Mouse (Mus musculus) bone marrow, adult 2 months (tissue): ENCODE measurements around the gene Btbd6. TPM values are rescaled to one million over a fixed set of nuclear protein-coding genes. Genes with fewer than 3 reads are reported as not detected.

ENCODE experiments used
- H3K27ac ChIP-seq: fragments of 200-500 bp; 2 replicates; pipeline ENCODE4 v1.5.1; 2012; ENCODE audit warnings: low read depth, mild to moderate bottlenecking, control low read depth, inconsistent platforms, low read length; ENCODE audit not compliant: control insufficient read depth, poor library complexity, insufficient read depth
- H3K4me1 ChIP-seq: fragments of 200-500 bp; 2 replicates; pipeline ENCODE4 v1.6.1; 2011; ENCODE audit warnings: low read length; ENCODE audit not compliant: control insufficient read depth, insufficient read depth
- H3K4me3 ChIP-seq: fragments of 200-500 bp; replicated peaks from 2 replicates; pipeline ENCODE3; 2011; ENCODE audit warnings: mild to moderate bottlenecking, low read depth, low read length, control low read depth; ENCODE audit not compliant: control insufficient read depth
- CTCF ChIP-seq: fragments of 200-500 bp; IDR thresholded peaks from 2 replicates; pipeline ENCODE4 v1.5.1; 2011; ENCODE audit warnings: low read length, control low read depth; ENCODE audit not compliant: control insufficient read depth, insufficient read depth
- POLR2A ChIP-seq: fragments of 200-500 bp; IDR thresholded peaks from 2 replicates; pipeline ENCODE4 v1.6.1; 2011; ENCODE audit warnings: low read depth, mild to moderate bottlenecking, control low read depth, low read length, borderline replicate concordance; ENCODE audit not compliant: control insufficient read depth
- WGBS: fragments of 180-500 bp; shearing (Covaris S2); methylation state at CpG from one replicate; pipeline ENCODE4 v1.1.7; 2018; 5-methylcytosine and 5-hydroxymethylcytosine counted together
- polyA plus RNA-seq: library from polyadenylated mRNA; stranded (reverse); fragments of >200 nt; gene quantifications from 2 replicates; pipeline ENCODE4 v1.2.4, GENCODE M21; 2011; ENCODE audit warnings: low replicate concordance; ENCODE audit not compliant: missing spikeins, insufficient read depth, insufficient read length

The Btbd6 gene
- polyA plus RNA-seq, 1 experiment: 6.3 TPM

DNA sequence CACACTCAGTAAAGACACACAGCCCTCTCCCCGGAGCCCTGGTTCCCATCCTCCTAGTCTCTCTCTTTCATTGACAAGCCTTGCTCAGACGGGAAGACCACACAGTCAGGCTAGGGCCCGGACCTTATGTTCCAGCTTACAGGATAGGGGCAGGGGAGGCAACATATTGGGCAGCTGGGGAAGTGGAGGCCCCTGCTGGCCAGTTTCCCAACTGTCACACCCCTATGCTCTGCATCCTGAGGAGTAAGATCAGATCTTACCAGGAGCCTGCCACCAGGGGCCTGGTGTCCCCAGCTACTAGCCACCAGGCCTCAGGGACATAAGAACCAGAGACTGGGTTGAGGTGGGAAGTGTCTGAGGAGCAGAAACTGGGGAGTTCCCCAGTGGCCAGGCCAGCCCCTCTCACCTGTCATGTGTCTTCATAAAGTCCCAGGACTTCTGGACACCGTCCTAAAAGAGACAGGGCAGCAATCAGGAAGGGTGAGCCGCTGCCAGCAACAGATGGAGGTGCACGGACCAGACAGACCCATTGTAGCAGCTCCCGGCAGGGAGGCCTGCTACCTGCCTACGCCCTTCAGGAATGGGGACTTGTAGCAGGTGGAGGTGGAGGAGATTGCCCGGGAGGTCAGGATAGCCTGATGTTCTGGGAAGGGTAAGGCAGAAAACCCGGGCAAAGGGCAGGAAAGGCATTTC lies 37.3 kb upstream of the Btbd6 start:
- Histone ChIP-seq H3K27ac (no peak overlapping the region), H3K4me3 (no peak overlapping the region), H3K4me1 (no peaks in the 10 kb centered on the region; the same call in 1 of the 2 replicates)
- 71% methylated on average over 10 of the region's 10 CpGs for WGBS
- TF ChIP-seq CTCF (peak; percentile 13; the same call in 1 of the 2 replicates), POLR2A (no peak)

DNA sequence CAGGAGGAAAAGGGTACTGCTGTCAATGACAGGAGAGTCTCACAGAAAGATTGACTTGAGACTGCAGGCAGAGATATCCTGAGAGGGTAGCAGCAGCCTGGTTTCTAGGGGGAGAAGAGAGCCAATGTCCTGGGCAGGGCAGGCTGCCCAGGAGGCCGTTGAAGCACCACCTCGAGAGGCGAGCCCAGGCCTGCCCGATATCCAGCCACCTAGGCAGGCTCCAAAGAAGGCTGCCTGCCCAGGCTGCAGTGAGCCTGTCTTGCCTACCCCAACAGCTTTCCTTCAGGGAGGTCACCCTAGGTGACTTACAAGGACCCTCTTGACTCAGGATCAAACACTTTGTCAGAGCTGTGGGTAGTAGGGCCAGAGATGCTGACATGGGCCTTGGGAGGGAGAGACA lies 36.0 kb upstream of the Btbd6 start:
- WGBS: 92% methylated on average over 4 of the region's 4 CpGs
- no peak for TF ChIP-seq POLR2A
- H3K27ac ChIP-seq: no peak overlapping the region
- no peaks in the 10 kb centered on the region; the same call in 1 of the 2 replicates for H3K4me1 ChIP-seq
- no peak overlapping the region for H3K4me3 ChIP-seq

DNA sequence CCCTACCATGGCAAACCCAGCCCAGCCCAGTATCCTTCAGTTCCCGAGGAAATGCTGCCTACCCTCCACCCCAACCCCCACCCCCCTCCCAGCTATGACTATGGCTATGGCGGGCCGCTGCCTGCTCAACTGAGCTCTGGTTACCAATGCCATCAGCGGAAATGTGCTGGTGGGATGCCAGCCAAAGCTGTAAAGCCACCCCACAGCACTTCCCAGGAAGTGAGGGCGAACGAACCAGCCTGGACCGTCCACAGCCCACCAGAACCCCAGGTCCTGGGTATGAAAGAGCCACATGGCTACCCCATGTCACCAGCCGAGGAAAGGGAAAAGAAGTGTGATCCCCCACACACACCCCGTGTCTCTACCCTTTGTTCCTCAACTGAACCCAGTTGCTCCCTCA lies 35.6 kb upstream of the Btbd6 start:
- TF ChIP-seq POLR2A: no peak
- WGBS: 73% methylated on average over 9 of the region's 9 CpGs
- no peaks in the 10 kb centered on the region; the same call in 1 of the 2 replicates for H3K4me1 ChIP-seq
- H3K4me3 ChIP-seq: no peak overlapping the region
- no peak overlapping the region for H3K27ac ChIP-seq

DNA sequence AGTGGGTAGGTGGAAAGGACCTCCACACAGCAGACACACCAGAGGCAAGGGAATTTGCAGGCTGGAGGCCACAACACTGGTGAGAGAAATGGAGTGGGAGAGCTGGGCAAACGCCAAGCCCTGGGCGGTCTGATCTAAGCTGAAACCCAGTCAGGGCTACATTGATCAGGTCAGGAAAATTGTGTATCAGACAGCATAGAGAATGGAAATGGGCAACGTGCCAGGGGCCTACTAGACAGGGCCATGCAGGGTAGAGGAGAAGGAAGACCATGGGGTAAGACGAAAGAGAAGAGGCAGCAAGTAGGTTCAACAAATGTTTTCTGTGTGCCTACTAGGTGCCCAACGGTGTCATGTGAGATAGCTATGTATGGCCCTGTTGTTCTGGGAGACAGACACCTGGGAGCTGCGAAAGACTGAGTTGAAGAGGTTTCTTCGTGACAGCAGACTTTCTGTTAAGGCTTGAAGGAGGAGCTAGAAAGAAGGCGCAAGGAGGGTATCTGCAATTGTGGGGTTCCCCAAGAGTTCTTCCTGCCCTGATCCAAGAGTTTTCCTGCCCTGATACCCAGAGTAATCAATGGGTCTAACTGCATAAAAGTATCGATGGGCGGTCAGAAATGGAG lies 35.0 kb upstream of the Btbd6 start:
- H3K4me3 ChIP-seq: peak overlapping the region; percentile 99
- H3K27ac ChIP-seq: no peak overlapping the region
- no peaks in the 10 kb centered on the region; the same call in 1 of the 2 replicates for H3K4me1 ChIP-seq
- TF ChIP-seq CTCF: no peak
- TF ChIP-seq POLR2A: no peak
- WGBS: 41% methylated on average over 10 of the region's 10 CpGs

DNA sequence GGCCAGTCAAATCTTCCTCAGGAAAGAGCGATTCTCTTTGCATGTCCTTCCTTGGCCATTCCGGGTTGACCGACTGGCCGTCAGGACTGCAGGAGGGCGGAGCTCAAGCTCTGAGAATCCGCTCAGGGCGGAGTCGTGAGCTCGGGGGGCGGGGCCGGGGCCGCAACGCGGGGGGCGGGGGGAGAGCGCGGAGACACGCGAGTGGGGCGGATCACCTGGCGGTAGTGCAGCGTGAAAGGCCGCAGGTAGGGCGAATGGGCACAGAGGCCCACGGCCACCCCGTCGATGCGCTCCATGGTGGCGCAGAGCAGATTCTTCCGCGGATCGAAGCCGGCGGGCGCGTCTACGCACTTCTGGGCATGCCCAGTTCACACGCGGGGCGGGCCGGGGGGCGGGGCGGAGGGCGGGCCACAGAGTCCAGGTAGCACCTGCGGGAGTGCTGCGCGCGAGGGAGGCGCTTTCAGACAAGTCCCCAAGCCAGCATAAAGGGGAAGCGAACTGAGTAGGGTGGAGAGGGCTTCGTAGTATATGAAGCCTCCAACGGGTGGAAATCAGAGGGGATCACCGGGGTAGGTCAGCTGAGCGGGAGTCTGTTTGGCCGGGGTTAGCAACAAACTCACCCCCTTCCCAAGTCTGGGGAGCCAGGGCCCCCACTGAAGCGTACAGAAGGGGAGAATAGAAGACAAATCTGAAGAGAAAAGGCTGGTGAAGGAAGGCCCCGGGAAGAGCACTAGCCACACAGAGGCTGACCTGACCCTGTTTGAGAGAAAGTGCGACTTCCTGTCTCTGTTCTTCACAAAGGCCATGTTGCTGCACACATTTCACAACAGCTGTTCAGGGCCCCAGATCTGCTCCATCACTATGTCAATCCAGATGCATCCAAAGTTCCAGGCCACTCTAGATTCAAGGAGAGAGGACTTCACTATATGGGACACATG lies 34.2 kb upstream of the Btbd6 start, which contains the start of gene Nudt14:
Gene Nudt14 (minus strand): TSS at position 349 of the 938 bp plus-strand sequence.
- no peaks in the 10 kb centered on the region; the same call in 1 of the 2 replicates for H3K4me1 ChIP-seq
- H3K4me3 ChIP-seq: peak within 1 kb of the TSS; percentile 99
- H3K27ac ChIP-seq: peak within 1 kb of the TSS; percentile 81
- TF ChIP-seq CTCF (no peak), POLR2A (no peak; the same call in 1 of the 2 replicates)
- 2% methylated on average over 58 of the region's 58 CpGs for WGBS

DNA sequence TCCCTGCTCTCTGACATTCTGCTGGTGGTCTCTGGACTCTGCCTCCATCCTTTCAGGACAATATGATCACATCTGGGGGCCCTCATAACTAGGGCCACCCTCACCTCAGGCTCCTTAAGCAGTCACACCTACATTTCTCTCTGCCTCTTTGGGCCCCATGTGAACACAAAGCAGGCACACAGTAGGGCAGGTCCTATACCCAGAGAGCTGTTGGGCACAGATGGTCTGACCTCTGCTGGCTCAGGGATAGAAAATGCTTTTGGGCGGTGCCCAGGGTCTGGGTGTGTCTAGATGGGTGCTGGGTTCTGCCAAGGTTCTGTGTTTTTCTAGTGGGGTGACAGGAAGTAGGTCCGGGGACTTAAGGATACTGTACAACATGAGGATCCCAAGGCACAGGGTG lies 32.6 kb upstream of the Btbd6 start:
- TF ChIP-seq POLR2A (no peak), CTCF (no peak)
- Histone ChIP-seq H3K4me1 (no peaks in the 10 kb centered on the region; the same call in 1 of the 2 replicates), H3K4me3 (no peak overlapping the region), H3K27ac (no peak overlapping the region)
- WGBS: 70% methylated on average over 2 of the region's 2 CpGs

DNA sequence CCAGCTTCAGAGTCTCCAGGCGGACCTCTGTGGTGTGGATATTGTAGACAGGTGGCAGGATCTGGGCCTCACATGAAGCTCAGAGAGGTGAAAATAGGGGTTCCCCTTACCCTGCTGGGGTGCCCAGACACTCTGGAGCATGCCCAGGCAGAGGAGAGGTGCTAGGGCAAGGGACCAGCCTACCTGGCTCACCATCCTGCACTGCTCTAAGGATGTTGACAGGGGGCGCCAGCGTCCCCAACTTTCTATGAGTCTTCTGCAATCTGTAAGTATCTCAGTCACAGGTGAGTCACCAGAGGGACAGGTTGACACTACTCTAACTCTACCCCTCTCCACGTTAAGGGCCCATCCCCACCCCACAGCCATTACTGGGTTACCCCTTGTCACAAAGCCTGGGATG lies 29.0 kb upstream of the Btbd6 start:
- TF ChIP-seq POLR2A (no peak), CTCF (peak; percentile 41; the same call in 1 of the 2 replicates)
- Histone ChIP-seq H3K27ac (no peak overlapping the region), H3K4me3 (no peak overlapping the region), H3K4me1 (no peaks in the 10 kb centered on the region)
- WGBS: 30% methylated on average over 4 of the region's 4 CpGs

DNA sequence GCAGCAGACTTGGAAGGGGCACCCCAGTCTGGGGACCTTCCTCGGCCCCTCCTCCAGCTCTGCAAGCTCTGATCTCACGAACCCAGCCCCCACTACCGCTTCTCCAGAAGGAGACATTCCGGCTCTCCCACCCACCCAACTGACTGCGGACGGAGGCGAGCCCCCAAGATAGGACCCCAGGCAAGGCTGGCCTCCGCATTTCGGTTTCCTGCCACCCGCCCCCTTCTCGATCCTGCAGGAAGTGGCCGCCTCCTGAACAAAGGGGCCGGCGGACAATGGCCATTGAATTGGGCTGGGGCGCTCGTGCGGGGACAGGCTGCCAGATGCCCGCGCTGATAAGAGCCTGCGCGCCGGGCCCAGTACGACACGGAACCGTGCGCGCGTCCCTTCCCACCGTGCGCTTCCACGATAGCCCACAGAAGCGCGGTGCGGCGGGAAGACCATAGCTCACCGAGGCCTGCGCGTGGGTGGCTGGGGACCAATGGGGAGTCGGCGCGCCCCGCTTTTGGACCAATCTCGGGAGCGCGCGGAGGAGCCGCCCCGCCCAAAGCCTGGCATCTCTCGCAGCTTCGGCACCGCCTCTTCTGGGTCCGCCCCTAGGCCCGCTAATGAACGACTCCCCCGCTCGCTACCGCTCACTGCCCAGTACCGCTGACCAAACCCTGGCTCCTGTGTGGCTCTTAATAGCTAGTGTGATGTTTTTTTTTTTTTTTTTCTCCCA lies 26.1 kb upstream of the Btbd6 start:
- H3K4me3 ChIP-seq: peak overlapping the region; percentile 49
- TF ChIP-seq POLR2A: no peak; the same call in 1 of the 2 replicates
- TF ChIP-seq CTCF: no peak
- H3K4me1 ChIP-seq: peaks cover 1% of the 10 kb centered on the region; the same call in 1 of the 2 replicates
- no peak overlapping the region for H3K27ac ChIP-seq
- 1% methylated on average over 58 of the region's 58 CpGs for WGBS
